Mouse (Mus musculus) urinary bladder, postnatal 10 days (tissue): ENCODE measurements around the gene March1.
"Not testable (repeated sequence)": the region's sequence is repeated elsewhere in the genome, so short reads cannot be mapped to it uniquely, and the experiment has no call there.

Experiments
- DNase-seq: peaks from one replicate; pipeline ENCODE4 v3.0.0; 2022; ENCODE audit warnings: low spot score

The March1 gene

DNA sequence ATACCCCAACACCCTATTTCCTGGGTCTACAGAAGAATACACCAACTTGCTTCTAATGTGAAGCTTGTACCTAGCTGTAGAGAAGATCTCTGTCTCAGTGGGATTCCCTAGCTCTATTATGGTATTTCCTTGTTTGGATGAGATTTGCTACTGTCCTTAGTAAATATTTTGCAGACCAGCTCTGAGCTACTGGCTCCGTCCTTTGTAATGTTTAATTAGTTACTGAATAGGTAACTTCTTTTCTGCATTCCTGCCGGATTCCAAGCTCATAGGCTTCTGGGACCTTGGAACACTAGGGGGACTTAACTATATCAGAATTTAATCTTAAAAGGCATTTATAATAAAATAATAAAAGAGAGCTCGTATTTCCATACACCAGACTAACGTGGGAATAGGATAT lies 799.9 kb downstream of the March1 start:
- not testable (repeated sequence) for DNase-seq

DNA sequence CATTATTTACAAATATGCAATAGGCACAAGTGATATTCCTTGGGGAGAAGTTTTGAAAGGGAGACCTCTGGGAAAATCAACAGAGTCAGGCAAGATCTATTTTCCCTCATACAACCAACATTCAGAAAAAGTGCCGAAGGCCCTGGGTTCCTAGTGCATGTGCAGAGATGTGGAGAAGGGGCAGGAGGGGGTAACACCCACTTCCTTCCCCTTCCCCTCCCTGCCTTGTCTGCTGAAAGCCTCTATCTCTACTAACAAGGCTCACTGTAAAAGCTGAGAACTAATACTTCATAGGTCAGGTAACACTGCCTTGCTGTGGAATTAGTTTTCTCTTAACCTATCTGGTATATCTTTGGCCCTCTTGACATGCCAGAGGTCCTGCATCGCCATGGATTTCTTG lies 812.9 kb downstream of the March1 start:
- no peak for DNase-seq

DNA sequence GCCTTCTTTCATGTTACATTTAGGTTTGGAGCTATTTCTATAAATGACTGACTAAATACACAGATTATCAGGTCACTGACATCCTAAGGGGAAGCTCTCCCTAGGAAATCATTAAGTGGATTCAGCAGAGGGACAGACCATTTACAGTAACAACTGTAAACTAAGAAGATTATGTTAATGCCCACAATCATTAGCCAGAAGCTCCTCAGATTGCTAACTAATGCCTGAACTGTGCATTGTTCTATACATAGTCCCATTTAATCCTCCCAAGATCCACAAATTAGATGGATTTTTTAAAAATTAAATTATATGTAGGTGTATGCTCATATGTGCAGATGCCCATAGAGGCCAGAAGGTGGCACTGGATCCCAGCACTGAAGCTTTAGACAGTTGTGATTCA lies 815.9 kb downstream of the March1 start:
- DNase-seq: no peak

DNA sequence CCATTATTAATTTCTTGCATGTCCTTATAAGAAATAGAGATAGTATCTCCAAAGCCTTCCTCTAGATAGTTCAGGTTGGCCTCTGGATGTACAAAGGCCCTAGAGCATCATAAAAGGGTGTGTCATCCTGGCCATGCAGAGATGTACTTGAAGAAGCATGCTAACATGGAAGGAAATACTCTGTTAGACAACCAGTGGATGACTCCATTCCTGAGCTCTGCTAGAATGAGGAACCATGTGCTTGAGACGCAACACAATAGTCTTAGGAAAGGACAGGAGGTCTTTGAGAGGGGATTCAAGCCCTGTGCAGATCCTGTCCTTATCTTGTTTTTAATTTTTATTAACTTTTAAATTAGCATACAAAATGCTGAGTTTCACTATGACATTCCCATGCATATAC lies 819.1 kb downstream of the March1 start:
- no peak for DNase-seq

DNA sequence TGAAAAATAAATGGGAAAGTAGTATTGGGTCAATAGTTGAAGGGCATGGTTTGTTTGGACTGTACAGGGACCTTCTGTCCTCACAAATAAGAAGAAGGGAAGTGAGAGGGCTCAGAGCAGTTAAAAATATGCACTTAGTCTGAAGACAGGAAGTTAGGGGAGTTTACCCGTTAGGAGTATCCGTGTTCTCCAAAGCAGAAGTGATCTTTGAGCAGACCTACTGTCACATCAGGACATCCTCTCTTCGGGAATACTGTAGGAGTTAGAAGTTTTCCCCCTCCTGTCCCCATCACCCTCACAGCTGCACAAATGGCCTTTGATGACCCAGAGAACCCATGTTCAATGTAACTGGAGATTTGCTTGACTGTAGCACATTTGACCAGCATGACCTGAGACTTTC lies 820.2 kb downstream of the March1 start:
- DNase-seq: no peak

DNA sequence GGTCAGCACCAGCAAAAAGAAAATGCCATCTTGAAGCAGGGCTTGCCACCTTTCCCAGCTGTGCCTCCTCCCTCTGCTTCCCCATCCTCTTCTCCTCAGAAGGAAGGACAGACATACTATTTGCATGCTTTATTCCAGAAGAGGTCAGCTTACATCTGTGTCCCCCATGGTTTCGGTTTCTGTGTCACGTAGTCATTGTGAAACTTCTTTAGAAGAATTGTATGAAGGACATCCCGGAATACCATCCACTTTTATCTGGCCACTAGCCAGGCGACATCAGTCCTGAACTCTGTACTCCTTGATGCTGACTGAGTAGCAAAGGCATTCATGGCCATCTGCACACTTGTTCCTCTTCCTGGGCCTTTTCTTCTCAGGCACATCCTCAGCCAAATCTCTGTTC lies 820.8 kb downstream of the March1 start:
- no peak for DNase-seq

DNA sequence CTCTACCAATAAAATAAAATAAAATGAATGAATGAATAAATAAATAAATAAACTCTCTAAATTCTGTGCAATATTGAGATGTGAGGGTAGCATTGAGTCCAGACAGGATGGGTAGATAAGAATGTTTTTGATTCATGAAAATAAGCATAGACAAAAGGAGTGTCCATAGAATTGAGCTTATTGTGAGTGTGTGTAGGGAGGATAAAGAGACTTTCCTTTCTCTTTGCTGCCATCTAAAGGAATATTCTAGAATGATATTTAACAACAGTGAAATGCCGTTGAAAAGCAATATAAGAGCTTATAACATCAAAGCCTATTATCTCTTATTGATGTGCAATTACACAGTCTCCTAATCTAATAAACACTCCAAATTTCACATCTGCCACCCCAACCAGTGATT lies 823.4 kb downstream of the March1 start:
- no peak for DNase-seq

DNA sequence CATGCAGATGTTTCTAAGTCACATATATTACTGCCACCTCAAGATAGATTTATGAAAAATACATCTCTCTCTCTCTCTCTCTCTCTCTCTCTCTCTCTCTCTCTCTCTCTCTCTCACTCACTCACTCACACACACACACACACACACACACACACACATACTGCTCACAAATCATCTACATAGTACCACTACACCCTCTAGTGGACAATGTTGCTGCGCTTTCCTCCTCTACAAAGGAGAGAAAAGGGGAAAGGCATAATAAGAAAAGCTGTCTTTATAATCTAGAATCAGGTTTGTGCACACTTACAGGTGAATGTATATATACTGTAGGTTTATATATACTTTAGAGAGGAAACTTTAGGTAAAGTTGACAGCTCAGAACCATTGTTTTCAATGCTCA lies 825.1 kb downstream of the March1 start:
- no peak for DNase-seq

DNA sequence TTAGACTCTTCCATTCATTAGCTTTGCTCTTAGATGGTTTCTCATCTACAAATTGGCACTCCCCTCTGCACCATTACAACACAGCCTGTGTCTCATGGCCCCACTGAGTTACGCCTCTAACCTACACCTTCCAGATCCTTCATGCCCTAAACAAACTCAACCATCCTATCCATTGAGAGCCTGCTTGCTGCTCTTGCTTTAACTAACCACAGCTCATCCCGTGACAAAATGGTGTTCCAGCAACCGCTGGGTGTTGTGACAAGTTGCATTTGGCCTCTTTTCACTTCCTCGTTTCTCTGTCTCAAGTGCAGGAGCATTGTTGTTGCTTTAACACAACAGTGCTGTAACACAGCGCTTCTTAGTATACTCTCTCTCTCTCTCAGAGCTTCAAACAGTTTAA lies 826.4 kb downstream of the March1 start:
- DNase-seq: no peak

DNA sequence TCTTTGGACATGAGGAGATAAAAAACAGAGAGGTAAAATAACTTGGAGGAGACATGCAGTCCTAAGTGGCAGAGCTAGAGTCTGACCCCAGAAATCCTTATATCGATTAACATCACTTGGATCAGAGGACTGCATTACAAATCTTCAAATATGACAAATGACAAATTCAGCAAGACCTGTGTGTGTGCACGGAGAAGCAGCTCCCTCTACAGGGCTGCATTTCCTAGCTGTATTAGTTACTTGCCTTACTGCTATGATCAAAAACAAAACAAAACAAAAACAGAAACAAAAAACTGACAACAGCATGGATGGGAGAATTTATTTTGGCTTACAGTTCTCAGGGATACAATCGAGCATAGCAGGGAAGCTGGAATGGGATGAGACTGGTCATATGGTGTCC lies 827.7 kb downstream of the March1 start:
- DNase-seq: no peak

DNA sequence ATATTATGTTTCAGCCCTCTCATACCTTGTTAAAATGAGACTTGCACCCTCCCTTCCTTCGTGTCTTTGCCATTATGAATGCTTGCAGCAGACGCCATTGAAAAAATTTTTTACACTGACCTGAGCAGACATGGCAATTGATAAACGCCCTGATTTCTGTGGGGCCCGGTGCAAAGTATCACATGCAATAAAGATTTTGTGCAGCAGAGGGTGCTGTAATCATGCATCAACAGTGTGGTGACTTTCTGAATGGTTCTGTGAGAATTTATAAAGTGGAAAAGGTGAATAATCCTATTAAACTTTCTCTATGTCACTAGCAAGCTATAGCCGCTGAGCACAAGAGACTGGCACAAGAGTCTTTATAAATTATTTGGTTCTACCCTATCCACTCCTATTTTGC lies 833.0 kb downstream of the March1 start:
- DNase-seq: no peak

DNA sequence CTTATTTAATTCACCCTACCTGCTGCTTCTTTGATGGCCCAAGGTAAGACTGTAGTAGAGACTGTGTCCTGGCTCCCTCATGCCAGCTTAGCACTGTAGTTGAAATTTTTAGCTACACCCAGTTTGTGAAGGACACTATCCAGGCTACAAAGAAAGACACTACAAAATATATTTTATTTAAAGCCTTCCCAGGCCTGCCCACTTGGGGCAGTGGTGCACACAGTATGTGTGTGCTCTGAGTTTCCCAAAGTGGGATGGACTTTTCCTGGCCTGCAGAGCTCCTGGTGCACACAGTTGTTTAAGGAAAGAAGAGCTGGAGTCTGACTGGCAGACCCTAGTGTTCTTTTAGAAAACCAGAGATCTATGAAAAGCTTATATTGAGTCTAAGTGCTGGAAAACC lies 839.4 kb downstream of the March1 start:
- no peak for DNase-seq

DNA sequence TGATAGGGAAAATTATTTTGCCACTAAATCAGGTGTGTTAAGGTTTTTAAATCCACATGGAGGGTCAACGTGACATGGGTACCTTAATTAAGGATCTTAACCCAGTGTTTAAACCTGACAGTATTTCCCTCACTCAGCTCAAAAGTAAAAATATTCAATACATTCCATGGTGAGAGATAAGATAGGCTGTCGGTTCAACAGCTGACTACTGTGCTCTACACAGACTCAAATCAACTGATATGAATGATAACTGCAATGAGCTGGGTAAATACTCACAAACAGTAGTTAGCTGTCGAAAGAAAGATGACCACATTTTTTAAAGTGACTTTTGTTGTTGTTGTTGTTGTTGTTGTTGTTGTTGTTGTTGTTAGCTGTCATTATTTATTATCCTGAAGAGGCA lies 852.1 kb downstream of the March1 start:
- DNase-seq: no peak

DNA sequence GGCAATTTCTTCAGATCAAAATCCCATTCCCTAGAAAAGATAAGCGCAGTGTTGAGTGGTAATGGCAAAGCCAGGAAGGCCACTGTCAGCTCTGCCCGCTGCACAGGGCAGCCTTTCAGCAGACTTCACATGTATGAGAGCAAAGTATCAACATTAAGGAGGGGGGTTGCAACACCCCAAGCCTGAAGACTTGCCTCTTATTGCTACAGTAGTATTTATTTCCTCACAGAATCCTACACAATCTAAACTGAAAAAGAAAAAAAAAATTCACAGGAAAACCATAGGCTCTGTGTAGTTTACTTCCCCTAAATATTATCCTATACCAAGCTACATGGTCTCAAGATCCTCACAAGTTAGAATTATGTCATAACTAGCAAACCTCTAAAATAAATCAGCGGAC lies 859.2 kb downstream of the March1 start:
- no peak for DNase-seq

DNA sequence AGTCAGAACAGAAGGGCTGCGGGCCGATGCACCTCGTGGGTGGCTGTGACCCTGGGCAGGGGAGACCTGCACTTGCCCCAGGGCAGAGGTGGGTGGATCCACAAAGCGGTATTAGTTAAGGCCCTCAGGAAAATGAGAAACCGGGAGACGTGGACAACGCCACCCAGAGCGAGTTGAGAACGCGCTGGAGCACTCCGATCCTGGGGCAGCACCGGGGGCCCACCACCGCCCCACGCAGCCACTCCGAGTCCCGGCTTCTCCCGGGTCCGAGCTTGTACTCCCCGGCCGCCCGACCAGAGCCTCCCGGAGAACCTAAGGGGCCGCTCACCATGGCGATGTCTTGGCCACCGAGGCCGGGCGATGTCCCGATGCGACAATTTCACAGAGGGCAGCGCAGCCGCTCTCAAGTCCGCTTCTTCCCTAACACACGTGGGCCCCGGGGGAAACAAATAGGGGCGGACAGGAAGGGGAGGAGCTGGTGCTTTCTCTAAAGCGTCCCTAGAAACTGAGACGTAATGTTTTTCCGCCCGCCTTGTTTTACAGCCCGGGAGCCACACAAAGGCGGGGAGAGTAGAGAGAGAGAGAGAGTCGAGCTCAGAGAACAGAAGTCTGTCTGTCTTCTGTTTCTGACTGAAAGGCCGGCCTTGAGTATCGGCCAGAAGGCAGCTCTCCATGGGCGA lies 868.5 kb downstream of the March1 start, which contains the start of gene Tma16:
TSS of gene Tma16 (minus strand) at position 447 of the 680 bp plus-strand sequence.
- peak; percentile 14 for DNase-seq

DNA sequence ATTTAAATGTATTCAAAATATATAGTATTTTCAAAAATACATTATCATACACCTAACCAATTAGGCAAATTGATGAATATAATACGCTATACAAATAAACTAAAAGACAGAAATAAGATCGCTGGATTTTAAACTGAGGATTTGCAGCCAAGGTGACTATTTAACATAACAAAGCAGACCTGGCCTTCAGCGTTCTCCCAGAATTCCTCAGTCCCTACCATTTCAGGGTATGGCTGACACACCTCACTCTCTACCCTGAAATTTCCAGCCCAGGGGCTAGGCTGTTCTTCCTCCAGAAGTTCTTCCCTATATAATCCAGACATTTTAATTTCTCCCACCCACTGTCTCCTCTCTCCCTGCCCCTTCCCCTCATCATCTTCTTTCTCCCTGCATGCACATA lies 870.9 kb downstream of the March1 start:
- DNase-seq: no peak

DNA sequence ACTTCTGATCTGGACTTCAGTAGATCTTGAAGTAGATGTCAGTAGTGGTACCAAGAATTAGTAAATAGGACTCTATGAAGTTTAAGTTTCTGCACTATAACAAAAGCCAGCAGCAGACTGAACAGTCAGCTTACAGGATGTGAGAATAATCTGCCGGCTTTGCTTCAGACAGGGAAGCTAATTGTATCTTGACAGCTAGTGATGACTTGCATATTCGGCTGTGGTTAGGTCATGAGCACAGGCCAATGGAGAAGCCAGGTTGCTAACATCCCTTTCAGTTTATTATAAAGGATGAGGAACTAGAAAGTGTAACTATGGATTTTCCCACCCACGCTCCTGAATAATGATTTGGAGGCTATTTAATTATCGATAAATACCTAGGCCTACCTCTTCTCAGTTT lies 872.9 kb downstream of the March1 start:
- no peak for DNase-seq

DNA sequence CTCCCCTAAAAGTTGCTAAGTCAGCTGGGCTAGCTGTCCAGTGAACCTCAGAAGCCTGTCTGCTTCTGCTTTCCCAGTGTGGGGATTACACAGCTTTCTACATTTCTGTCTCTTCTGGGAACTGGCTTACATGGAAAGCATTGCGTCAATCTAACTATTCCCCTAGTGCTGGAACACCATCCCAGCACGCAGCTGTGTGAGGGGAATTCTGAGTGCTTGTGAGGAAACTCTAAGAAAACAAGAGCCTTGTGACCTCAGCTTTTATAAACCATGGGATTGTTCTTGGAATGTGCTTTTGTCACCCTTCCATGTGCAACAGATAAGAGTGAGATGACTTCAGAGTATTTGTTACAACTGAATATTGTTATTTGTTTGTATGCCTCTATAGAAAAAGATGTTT lies 876.8 kb downstream of the March1 start:
- no peak for DNase-seq

DNA sequence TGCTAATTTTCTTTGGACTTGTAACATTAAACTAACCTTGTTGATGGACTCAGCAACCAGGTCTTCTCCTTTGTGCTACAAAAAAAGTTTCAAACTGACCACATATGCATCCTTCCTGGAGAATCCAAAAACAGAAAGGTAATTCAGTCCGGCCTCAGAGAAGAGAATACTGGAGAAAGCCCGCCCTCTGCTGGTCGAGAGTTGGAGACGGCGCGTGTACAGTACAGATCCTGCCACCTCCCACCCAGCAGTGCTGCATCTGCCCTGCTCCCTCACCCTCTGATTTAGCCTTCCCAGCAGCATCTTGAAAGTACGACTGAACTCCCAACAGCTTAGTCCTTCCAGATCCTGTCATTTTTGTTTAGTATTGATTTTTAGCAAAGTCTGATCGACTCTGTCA lies 878.0 kb downstream of the March1 start:
- DNase-seq: peak; percentile 24

DNA sequence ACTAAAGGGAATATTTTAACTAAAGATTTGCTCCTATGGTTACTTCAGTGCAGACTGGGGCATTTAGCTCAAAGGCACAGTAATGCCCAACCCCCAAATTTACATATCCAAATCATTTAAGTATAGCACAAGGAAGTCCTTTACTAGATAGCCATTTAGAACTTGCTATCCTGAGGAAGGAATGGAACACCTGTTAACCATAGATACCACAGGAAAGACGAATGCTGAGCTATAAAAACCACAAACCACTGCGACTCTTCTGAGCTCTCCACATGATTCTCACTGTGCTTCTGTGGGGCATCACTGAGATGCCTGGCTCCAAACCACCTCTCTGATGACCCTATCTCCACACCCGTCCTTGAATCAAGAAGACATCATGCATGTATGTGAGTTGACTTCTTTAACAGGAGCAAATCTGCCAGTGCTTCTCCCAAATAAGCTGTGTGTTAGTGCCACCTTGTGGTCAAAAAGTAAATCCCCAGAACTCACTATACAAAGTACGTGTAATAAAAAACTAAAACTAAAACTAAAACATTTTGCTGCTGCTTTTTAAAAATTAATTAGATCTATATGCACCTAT lies 879.4 kb downstream of the March1 start:
- no peak for DNase-seq

DNA sequence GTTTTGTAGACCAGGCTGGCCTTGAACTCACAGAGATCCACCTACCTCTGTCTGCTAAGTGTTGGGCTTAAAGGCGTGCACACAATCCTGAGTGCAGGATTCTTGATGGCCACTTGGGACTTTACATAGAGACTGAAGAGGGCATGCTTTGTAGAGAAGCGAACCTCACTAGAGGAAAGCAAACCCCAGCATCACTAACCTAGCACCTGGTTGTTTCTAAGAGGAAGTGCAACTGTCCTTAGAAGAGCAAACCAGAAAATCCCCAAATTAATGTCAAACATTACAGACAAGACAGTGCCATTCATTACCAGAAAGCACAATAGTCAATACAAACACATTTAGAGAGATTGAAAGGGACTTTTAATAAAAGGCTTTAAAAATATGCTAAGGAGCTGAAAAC lies 885.7 kb downstream of the March1 start:
- no peak for DNase-seq

DNA sequence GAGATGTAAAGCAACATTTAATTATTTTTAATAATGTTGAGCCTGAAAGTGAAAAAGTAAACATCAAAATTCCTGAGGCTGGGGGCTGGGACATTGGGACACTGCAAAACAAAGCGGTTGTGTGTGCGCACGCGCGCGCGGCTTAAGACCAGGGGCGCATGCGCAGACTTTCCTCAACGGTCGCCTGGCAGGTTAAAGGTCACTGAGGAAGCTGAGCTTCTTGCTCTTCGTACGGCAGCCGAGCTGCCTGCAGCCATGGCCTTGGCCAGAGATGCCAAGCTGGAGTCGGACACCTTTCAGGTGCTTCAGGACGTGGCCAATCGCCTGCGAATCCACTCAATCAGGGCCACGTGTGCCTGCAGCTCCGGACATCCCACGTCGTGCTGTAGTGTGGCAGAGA lies 893.8 kb downstream of the March1 start, which contains the start of gene Tktl2:
TSS of gene Tktl2 (plus strand) at position 220 of the 400 bp plus-strand sequence.
- no peak for DNase-seq

DNA sequence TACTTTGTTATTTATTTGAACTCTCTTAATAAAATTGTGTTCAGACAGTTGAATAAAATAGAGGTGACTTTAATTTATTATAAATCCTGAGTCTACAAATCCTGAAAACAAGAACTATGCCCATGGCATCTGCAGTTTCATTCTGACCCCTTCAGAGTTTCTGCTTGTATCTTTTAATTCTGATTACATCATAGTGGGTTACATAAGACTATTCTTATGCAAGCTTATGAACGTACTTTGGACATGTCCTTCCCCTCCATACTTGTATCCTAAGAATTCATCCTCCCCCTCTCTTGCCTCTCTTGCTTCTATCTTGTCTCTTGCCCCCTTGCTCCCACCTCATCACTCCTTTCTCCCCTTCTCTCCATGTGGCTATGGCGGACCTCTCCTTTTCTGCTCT lies 901.4 kb downstream of the March1 start:
- no peak for DNase-seq

DNA sequence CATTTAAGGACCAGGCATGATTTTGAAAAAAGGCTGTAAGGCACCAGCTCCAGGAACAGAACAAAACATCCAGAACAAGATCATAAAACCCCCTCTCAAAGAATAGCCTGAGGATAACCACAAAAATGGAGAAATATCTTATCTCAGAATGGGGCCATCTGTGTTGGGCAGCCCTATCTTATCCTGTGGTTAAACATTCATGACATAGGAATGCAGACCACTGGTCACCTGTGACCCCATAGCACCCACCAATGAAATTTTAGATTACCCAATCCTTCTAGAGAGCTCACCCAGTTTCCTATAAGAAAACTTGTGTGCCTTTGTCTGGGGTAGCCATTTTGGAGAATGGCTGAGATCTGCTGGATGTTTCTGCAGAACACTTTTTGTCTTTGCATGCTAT lies 902.9 kb downstream of the March1 start:
- DNase-seq: no peak
